Mouse (Mus musculus): Measurements from ENCODE around the gene Socs2. TPM values are rescaled to one million over a fixed set of nuclear protein-coding genes. Genes with fewer than 3 reads are reported as not detected.

The Socs2 gene
- polyA plus RNA-seq, 1 experiment: 75.1 TPM

DNA sequence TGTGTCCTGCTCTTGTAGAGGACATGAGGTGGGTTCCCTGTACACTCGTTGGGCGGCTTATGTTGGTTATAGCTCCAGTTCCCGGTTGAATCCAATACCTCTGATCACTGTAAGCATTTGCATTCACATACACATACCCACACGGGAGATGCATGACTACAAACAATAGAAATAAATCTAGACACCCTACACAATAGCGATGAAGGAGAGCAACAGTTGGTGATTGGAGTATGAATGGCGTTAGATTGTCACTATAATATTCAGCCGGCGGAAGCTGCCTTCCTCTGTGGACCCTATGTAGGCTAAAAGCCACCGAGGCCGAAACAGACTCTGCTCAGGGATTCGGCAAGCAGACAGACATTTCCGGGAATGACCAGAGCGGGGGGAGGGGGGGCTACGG is 48.8 kb downstream of the Socs2 start:
- Histone ChIP-seq H3K4me1 (ENCODE audit: control insufficient read depth, insufficient read depth, low read length) (no peaks in the 10 kb centered on the region), H3K27ac (ENCODE audit: insufficient read depth, low read length) (no peak overlapping the region), H3K9me3 (replicated peaks; ENCODE audit: control insufficient read depth, insufficient read depth, low read length, poor library complexity, severe bottlenecking) (peaks cover 8% of the 10 kb centered on the region; the same call in 1 of the 2 replicates), H3K27me3 (ENCODE audit: control insufficient read depth, insufficient read depth, low read length, poor library complexity, severe bottlenecking) (no peaks in the 10 kb centered on the region), H3K4me3 (ENCODE audit: low read depth, low read length) (no peak overlapping the region), H3K36me3 (ENCODE audit: control insufficient read depth, insufficient read depth, low read length, poor library complexity, severe bottlenecking) (no peaks in the 10 kb centered on the region), H3K9ac (ENCODE audit: low read depth, poor library complexity, severe bottlenecking) (no peak overlapping the region)
- TF ChIP-seq CTCF (IDR thresholded peaks at IDR 0.05; ENCODE audit: low read depth, low read length): no peak
- no peak for TF ChIP-seq EP300 (IDR thresholded peaks at IDR 0.05; ENCODE audit: insufficient read depth, low read depth, low read length)
- TF ChIP-seq POLR2A (IDR thresholded peaks at IDR 0.05; ENCODE audit: insufficient read depth, low read length): no peak

DNA sequence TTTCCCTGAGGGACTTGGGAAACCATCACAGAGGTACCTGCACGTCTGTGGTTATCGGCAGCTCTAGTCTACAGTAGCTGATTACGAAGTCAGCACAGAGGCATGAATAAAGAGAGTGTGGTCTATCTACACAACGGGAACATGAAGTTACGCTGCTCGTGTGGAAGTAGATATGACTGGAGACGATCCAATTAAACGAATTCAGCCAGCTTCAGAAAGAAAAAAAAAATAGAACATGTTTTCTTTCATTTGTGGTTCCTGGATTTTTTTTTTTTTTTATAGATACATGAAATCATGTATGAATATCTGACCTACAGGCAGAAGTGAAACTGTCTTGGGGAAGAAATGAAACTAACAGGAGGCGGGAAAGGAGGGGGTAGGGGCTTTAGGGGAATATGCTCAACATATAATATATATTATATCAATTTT is 49.3 kb downstream of the Socs2 start:
- Histone ChIP-seq H3K9me3 (replicated peaks; ENCODE audit: control insufficient read depth, insufficient read depth, low read length, poor library complexity, severe bottlenecking) (peaks cover 8% of the 10 kb centered on the region; the same call in 1 of the 2 replicates), H3K9ac (ENCODE audit: low read depth, poor library complexity, severe bottlenecking) (no peak overlapping the region), H3K36me3 (ENCODE audit: control insufficient read depth, insufficient read depth, low read length, poor library complexity, severe bottlenecking) (no peaks in the 10 kb centered on the region), H3K27me3 (ENCODE audit: control insufficient read depth, insufficient read depth, low read length, poor library complexity, severe bottlenecking) (no peaks in the 10 kb centered on the region), H3K4me3 (ENCODE audit: low read depth, low read length) (no peak overlapping the region), H3K27ac (ENCODE audit: insufficient read depth, low read length) (no peak overlapping the region), H3K4me1 (ENCODE audit: control insufficient read depth, insufficient read depth, low read length) (no peaks in the 10 kb centered on the region)
- TF ChIP-seq EP300 (IDR thresholded peaks at IDR 0.05; ENCODE audit: insufficient read depth, low read depth, low read length) (no peak), POLR2A (IDR thresholded peaks at IDR 0.05; ENCODE audit: insufficient read depth, low read length) (no peak), CTCF (IDR thresholded peaks at IDR 0.05; ENCODE audit: low read depth, low read length) (no peak)

DNA sequence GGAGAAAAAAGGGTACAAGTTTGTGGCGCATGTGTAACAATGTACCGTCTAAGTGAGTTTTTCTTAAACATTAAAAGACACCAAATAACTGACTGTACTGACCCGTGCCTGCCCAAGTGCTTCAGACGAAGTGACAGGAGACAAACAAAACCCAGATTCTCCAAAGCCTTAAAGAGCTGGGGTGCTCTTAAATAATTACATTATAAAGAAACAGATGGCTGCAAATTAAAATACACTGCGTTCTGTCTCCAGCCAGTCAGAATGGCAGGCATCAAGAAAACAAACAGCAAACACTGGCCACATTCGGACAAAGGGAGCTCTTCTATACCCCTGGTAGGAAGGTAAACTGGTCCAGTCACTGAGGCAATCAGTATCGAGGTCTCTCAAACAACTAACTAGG is 49.7 kb downstream of the Socs2 start:
- Histone ChIP-seq H3K27me3 (ENCODE audit: control insufficient read depth, insufficient read depth, low read length, poor library complexity, severe bottlenecking) (no peaks in the 10 kb centered on the region), H3K4me3 (ENCODE audit: low read depth, low read length) (no peak overlapping the region), H3K4me1 (ENCODE audit: control insufficient read depth, insufficient read depth, low read length) (no peaks in the 10 kb centered on the region), H3K27ac (ENCODE audit: insufficient read depth, low read length) (no peak overlapping the region), H3K36me3 (ENCODE audit: control insufficient read depth, insufficient read depth, low read length, poor library complexity, severe bottlenecking) (no peaks in the 10 kb centered on the region), H3K9ac (ENCODE audit: low read depth, poor library complexity, severe bottlenecking) (no peak overlapping the region), H3K9me3 (replicated peaks; ENCODE audit: control insufficient read depth, insufficient read depth, low read length, poor library complexity, severe bottlenecking) (peaks cover 8% of the 10 kb centered on the region; the same call in 1 of the 2 replicates)
- TF ChIP-seq CTCF (IDR thresholded peaks at IDR 0.05; ENCODE audit: low read depth, low read length) (no peak), POLR2A (IDR thresholded peaks at IDR 0.05; ENCODE audit: insufficient read depth, low read length) (no peak), EP300 (IDR thresholded peaks at IDR 0.05; ENCODE audit: insufficient read depth, low read depth, low read length) (no peak)

DNA sequence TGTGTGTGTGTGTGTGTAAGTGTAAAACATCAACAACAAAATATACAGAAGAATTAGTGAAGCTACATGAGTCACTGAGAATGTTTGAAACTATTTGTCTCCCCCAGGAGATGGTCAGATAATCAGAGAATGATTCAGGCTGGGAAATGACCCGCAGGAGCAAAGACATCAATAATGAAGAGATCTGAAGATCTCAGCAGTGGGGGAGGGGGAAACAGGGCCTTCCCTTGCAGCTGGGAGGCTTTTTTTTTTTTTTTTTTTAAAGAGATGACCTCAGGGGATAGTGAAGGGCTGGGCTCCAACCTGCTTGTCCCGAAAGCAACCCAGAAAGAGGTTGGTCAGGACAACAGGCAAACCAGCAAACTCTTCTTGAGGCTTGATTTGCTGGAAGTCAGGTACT is 54.7 kb downstream of the Socs2 start:
- no peak overlapping the region for H3K4me3 ChIP-seq (ENCODE audit: low read depth, low read length)
- no peaks in the 10 kb centered on the region for H3K36me3 ChIP-seq (ENCODE audit: control insufficient read depth, insufficient read depth, low read length, poor library complexity, severe bottlenecking)
- H3K27me3 ChIP-seq (ENCODE audit: control insufficient read depth, insufficient read depth, low read length, poor library complexity, severe bottlenecking): no peaks in the 10 kb centered on the region
- no peak overlapping the region for H3K9ac ChIP-seq (ENCODE audit: low read depth, poor library complexity, severe bottlenecking)
- peaks cover 1% of the 10 kb centered on the region for H3K4me1 ChIP-seq (ENCODE audit: control insufficient read depth, insufficient read depth, low read length)
- TF ChIP-seq CTCF (IDR thresholded peaks at IDR 0.05; ENCODE audit: low read depth, low read length) (no peak), POLR2A (IDR thresholded peaks at IDR 0.05; ENCODE audit: insufficient read depth, low read length) (no peak), EP300 (IDR thresholded peaks at IDR 0.05; ENCODE audit: insufficient read depth, low read depth, low read length) (no peak)
- H3K27ac ChIP-seq (ENCODE audit: insufficient read depth, low read length): no peak overlapping the region
- H3K9me3 ChIP-seq (replicated peaks; ENCODE audit: control insufficient read depth, insufficient read depth, low read length, poor library complexity, severe bottlenecking): peaks cover 8% of the 10 kb centered on the region; the same call in 1 of the 2 replicates

DNA sequence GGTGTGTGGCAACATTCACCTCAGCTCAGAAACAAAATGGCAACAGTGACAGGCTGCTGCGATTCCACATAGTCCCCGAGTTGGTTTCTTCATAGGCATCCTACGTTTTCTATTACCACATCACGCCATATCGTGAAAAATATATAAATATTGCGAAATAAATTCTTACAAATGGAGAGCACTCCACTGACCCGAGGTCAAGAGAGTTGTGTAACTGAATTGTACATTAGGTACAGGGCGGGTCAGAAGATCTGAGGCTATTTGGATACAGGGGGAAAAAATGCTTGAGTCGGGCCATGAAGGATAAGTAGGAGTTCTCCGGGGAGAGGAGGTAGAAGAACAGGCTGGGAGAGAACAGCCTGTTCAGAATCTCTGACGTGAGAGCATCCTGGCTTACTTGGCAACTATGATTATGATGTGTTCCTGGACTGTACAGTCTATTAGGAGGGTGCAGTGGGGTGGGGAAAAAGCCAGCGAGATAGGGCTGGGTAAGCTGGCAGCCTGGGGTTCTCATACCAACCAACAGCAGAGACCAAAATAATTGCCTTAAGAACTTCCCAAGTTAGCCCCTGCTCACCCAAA is 55.6 kb downstream of the Socs2 start:
- Histone ChIP-seq H3K4me3 (ENCODE audit: low read depth, low read length) (no peak overlapping the region), H3K27me3 (ENCODE audit: control insufficient read depth, insufficient read depth, low read length, poor library complexity, severe bottlenecking) (no peaks in the 10 kb centered on the region), H3K27ac (ENCODE audit: insufficient read depth, low read length) (no peak overlapping the region), H3K36me3 (ENCODE audit: control insufficient read depth, insufficient read depth, low read length, poor library complexity, severe bottlenecking) (no peaks in the 10 kb centered on the region), H3K4me1 (ENCODE audit: control insufficient read depth, insufficient read depth, low read length) (peaks cover 6% of the 10 kb centered on the region), H3K9me3 (replicated peaks; ENCODE audit: control insufficient read depth, insufficient read depth, low read length, poor library complexity, severe bottlenecking) (peaks cover 8% of the 10 kb centered on the region; the same call in 1 of the 2 replicates), H3K9ac (ENCODE audit: low read depth, poor library complexity, severe bottlenecking) (no peak overlapping the region)
- TF ChIP-seq EP300 (IDR thresholded peaks at IDR 0.05; ENCODE audit: insufficient read depth, low read depth, low read length): no peak
- no peak for TF ChIP-seq CTCF (IDR thresholded peaks at IDR 0.05; ENCODE audit: low read depth, low read length)
- no peak for TF ChIP-seq POLR2A (IDR thresholded peaks at IDR 0.05; ENCODE audit: insufficient read depth, low read length)

DNA sequence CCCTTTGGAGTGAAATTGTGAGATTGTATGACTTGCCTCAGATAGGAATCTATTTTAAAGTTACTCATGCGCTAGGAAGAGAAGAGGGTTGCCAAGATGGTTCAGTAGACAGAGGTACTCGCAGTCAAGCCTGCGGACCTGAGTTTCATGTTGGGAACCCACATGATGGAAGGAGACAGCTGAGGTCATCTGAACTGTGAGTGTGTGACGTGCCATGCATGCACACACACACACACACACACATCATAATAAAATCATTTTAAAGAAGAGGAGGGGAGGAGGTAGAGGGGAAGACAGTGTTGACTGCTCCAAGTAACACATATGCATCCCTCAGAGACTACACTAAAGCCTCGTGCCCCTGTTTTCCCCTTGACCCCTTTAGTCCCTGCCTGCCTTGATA is 56.9 kb downstream of the Socs2 start:
- H3K27ac ChIP-seq (ENCODE audit: insufficient read depth, low read length): no peak overlapping the region
- peaks cover 8% of the 10 kb centered on the region; the same call in 1 of the 2 replicates for H3K9me3 ChIP-seq (replicated peaks; ENCODE audit: control insufficient read depth, insufficient read depth, low read length, poor library complexity, severe bottlenecking)
- H3K27me3 ChIP-seq (ENCODE audit: control insufficient read depth, insufficient read depth, low read length, poor library complexity, severe bottlenecking): no peaks in the 10 kb centered on the region
- no peak overlapping the region for H3K4me3 ChIP-seq (ENCODE audit: low read depth, low read length)
- TF ChIP-seq CTCF (IDR thresholded peaks at IDR 0.05; ENCODE audit: low read depth, low read length) (no peak), POLR2A (IDR thresholded peaks at IDR 0.05; ENCODE audit: insufficient read depth, low read length) (no peak), EP300 (IDR thresholded peaks at IDR 0.05; ENCODE audit: insufficient read depth, low read depth, low read length) (no peak)
- peaks cover 10% of the 10 kb centered on the region for H3K4me1 ChIP-seq (ENCODE audit: control insufficient read depth, insufficient read depth, low read length)
- H3K9ac ChIP-seq (ENCODE audit: low read depth, poor library complexity, severe bottlenecking): no peak overlapping the region
- H3K36me3 ChIP-seq (ENCODE audit: control insufficient read depth, insufficient read depth, low read length, poor library complexity, severe bottlenecking): no peaks in the 10 kb centered on the region

Data from ES-Bruce4 (cell line).